In the genomic region with DNA sequence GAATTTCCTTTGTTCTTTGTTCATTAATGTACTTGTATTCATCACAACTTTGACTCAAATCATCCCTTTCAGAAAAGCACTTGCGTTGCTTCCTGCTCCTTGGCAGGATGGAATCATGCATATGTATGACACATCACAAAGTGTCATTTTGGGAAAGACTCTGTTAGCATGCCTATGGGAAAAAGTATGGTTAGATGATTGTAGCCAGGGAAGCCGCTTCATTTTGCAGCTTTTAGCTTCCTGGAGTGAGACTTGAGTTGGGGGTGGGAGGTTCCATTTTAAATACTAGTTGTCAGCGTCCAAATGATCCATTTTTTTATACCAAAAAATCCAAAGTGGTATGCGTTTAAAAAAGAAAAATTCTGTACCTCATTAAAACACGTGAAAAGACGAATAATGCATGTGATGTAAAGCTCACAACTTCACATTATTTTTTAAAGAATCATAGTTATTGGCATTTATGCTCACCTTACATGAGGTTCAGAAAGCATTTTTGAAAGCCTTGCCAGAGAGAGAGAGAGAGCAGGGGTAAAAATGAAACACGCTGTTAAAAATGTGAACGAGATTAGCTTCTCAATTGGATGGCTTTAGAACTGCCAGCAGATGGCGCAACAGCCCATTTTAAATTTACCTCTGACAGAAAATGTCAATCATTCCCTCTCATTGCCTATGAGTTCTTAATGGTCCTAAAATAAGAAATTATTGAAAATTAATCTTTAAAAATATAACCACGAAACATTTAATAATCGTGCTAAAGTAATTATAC, we compare ENCODE assay signal across 8 mouse cellular contexts. TPM values are rescaled to one million over a fixed set of nuclear protein-coding genes. Genes with fewer than 3 reads are reported as not detected.
DNase-seq lines count a peak whose midpoint lies in the region; ATAC-seq lines count a peak whose summit lies in the region.
"Had no signal": no experiment of that assay in that cellular context is flagged by ENCODE, and none has a peak within 500 bp of the region (broad histone marks: within the 10 kb centered on the region; RNA-seq: fewer than 3 reads in every experiment).

No protein-coding gene starts in this region.

- H3K9ac ChIP-seq in forebrain, embryonic 13.5 days: no peak overlapping the region
- H3K9ac ChIP-seq: stomach, embryonic 15.5 days had no signal

- H3K4me3 ChIP-seq in forebrain, embryonic 13.5 days: no peak overlapping the region
- H3K4me3 ChIP-seq: stomach, embryonic 15.5 days had no signal

- no peak overlapping the region for H3K27ac ChIP-seq in forebrain, embryonic 13.5 days
- H3K27ac ChIP-seq: stomach, embryonic 15.5 days had no signal

- H3K4me2 ChIP-seq in forebrain, embryonic 13.5 days: no peak overlapping the region
- H3K4me2 ChIP-seq: stomach, embryonic 15.5 days had no signal

- peak; percentile 14 for DNase-seq in urinary bladder, postnatal 10 days (ENCODE audit: low spot score)
- DNase-seq in urinary bladder, adult 2 months (ENCODE audit: low spot score): no peak
- peak; percentile 42 to 63 for DNase-seq in adrenal gland, postnatal 36 days
- peak; percentile 58 for DNase-seq in induced T-regulatory cell, adult 2 months (ENCODE audit: low read depth)
- DNase-seq in lung, adult 18-20 months: peak; percentile 26 to 36
- DNase-seq in retina, adult 2 months (ENCODE audit: low read depth, low spot score): peak; percentile 32

- no peaks in the 10 kb centered on the region for H3K4me1 ChIP-seq in forebrain, embryonic 13.5 days
- H3K4me1 ChIP-seq: stomach, embryonic 15.5 days had no signal

- 30% methylated on average over 11 of the region's 11 CpGs for WGBS in forebrain, embryonic 13.5 days

- no peaks in the 10 kb centered on the region for H3K36me3 ChIP-seq in forebrain, embryonic 13.5 days (ENCODE audit: poor library complexity, severe bottlenecking)
- H3K36me3 ChIP-seq: stomach, embryonic 15.5 days had no signal

- H3K27me3 ChIP-seq in forebrain, embryonic 13.5 days: no peaks in the 10 kb centered on the region
- H3K27me3 ChIP-seq: stomach, embryonic 15.5 days had no signal

- peak; percentile 80 for ATAC-seq in forebrain, embryonic 13.5 days

- H3K9me3 ChIP-seq in forebrain, embryonic 13.5 days (replicated peaks): no peaks in the 10 kb centered on the region
- H3K9me3 ChIP-seq: stomach, embryonic 15.5 days had no signal

RNA-seq across cellular contexts. Expression of gene Akr1e1, which starts 57.6 kb away (rescaled TPM):
- 29.6 and 34.0 TPM in 2 replicates for polyA plus RNA-seq in urinary bladder, adult 2 months (2012; rRNA removed)
- 10 to 100 TPM; 23.6 to 32.2 TPM for total RNA-seq in adrenal gland, postnatal 36 days (2021)
- 44.7 and 58.0 TPM in 2 replicates for polyA plus RNA-seq in forebrain, embryonic 13.5 days (2015; fragmentation: Nextera tagmentation; extraction: Ambion mirVana)
